Comparison of ENCODE assay signal across 8 mouse cellular contexts in genomic region chr8:70211275-70211674, GRCm38 (mm10). TPM values are rescaled to one million over a fixed set of nuclear protein-coding genes. Genes with fewer than 3 reads are reported as not detected.
DNase-seq lines count a peak whose midpoint lies in the region; ATAC-seq and TF ChIP-seq lines count a peak whose summit lies in the region.

No protein-coding gene starts in this region.

- peak overlapping the region; percentile 57; the same call in 1 of the 2 replicates for H3K9ac ChIP-seq in neural tube, embryonic 11.5 days (ENCODE audit: low read length)
- H3K9ac ChIP-seq in liver, embryonic 11.5 days (ENCODE audit: low read depth, low read length): peak overlapping the region; percentile 79
- peak overlapping the region; percentile 77 for H3K9ac ChIP-seq in stomach, postnatal 0 days (ENCODE audit: low read length)

- TF ChIP-seq CTCF in cerebellum, adult 2 months (IDR thresholded peaks at IDR 0.05; ENCODE audit: borderline replicate concordance, insufficient read depth, low read depth, low read length): no peak
- TF ChIP-seq CTCF in stomach, postnatal 0 days (IDR thresholded peaks at IDR 0.05; ENCODE audit: low read depth): no peak

- no peak for DNase-seq in cerebellum, adult 2 months
- no peak for DNase-seq in cerebellum, adult 18-20 months
- DNase-seq in neural tube, embryonic 11.5 days (ENCODE audit: low spot score): no peak
- no peak for DNase-seq in neural tube, embryonic 10.5 days (ENCODE audit: extremely low spot score, low spot score)
- DNase-seq in liver, embryonic 11.5 days (ENCODE audit: low spot score): no peak
- DNase-seq in stomach, postnatal 0 days (ENCODE audit: low spot score): no peak
- DNase-seq in cerebellum, adult 11 months: no peak

- H3K36me3 ChIP-seq in neural tube, embryonic 11.5 days (ENCODE audit: control insufficient read depth, insufficient read depth, low read length): no peaks in the 10 kb centered on the region
- no peaks in the 10 kb centered on the region for H3K36me3 ChIP-seq in liver, embryonic 11.5 days (ENCODE audit: control insufficient read depth, insufficient read depth, low read length)
- H3K36me3 ChIP-seq in stomach, postnatal 0 days (ENCODE audit: control insufficient read depth, insufficient read depth, low read length): no peaks in the 10 kb centered on the region

- H3K4me3 ChIP-seq in cerebellum, adult 2 months (replicated peaks; ENCODE audit: insufficient read depth, low read depth, low read length): peak overlapping the region; percentile 70
- peak overlapping the region; percentile 57 for H3K4me3 ChIP-seq in neural tube, embryonic 11.5 days (ENCODE audit: low read depth, low read length)
- H3K4me3 ChIP-seq in liver, embryonic 11.5 days (ENCODE audit: low read depth, low read length): peak overlapping the region; percentile 70
- peak overlapping the region; percentile 62 for H3K4me3 ChIP-seq in stomach, postnatal 0 days (ENCODE audit: low read depth, low read length)

- ATAC-seq in neural tube, embryonic 11.5 days (ENCODE audit: insufficient read depth, low FRiP score, low TSS enrichment): no peak
- ATAC-seq in liver, embryonic 11.5 days (replicated peaks; ENCODE audit: low FRiP score): no peak
- ATAC-seq in stomach, postnatal 0 days (ENCODE audit: low FRiP score, low TSS enrichment): no peak
- ATAC-seq in monocyte, adult 5-6 weeks (replicated peaks; ENCODE audit: insufficient number of reproducible peaks, low FRiP score, low TSS enrichment, poor library complexity, severe bottlenecking): no peak

- 55% methylated on average over 1 of the region's 1 CpGs for WGBS in cerebellum, adult 2 months
- WGBS in neural tube, embryonic 11.5 days: 77% methylated on average over 1 of the region's 1 CpGs
- WGBS in liver, embryonic 11.5 days: 87% methylated on average over 1 of the region's 1 CpGs
- 79% methylated on average over 1 of the region's 1 CpGs for WGBS in stomach, postnatal 0 days

- no peak for TF ChIP-seq POLR2A in cerebellum, adult 2 months (IDR thresholded peaks at IDR 0.05; ENCODE audit: borderline replicate concordance, insufficient read depth, low read length)

- H3K9me3 ChIP-seq in neural tube, embryonic 11.5 days (ENCODE audit: control insufficient read depth, low read length): no peaks in the 10 kb centered on the region
- no peaks in the 10 kb centered on the region for H3K9me3 ChIP-seq in liver, embryonic 11.5 days (ENCODE audit: control insufficient read depth, low read length)
- H3K9me3 ChIP-seq in stomach, postnatal 0 days (ENCODE audit: control insufficient read depth, low read length): no peaks in the 10 kb centered on the region

- H3K27ac ChIP-seq in cerebellum, adult 2 months (ENCODE audit: insufficient read depth, low read length): no peak overlapping the region
- no peak overlapping the region for H3K27ac ChIP-seq in neural tube, embryonic 11.5 days (ENCODE audit: low read depth, low read length)
- no peak overlapping the region for H3K27ac ChIP-seq in liver, embryonic 11.5 days (ENCODE audit: low read depth, low read length)
- no peak overlapping the region; the same call in 1 of the 2 replicates for H3K27ac ChIP-seq in stomach, postnatal 0 days (replicated peaks)

- H3K4me1 ChIP-seq in cerebellum, adult 2 months (ENCODE audit: control insufficient read depth, insufficient read depth, low read length): peaks cover 5% of the 10 kb centered on the region
- H3K4me1 ChIP-seq in neural tube, embryonic 11.5 days (ENCODE audit: control insufficient read depth, insufficient read depth, low read length): peaks cover 4% of the 10 kb centered on the region; the same call in 1 of the 2 replicates
- peaks cover 16% of the 10 kb centered on the region for H3K4me1 ChIP-seq in liver, embryonic 11.5 days (replicated peaks; ENCODE audit: control insufficient read depth, insufficient read depth, low read length)
- H3K4me1 ChIP-seq in stomach, postnatal 0 days (replicated peaks; ENCODE audit: control insufficient read depth, insufficient read depth): no peaks in the 10 kb centered on the region

- H3K4me2 ChIP-seq in neural tube, embryonic 11.5 days (ENCODE audit: low read depth): peak overlapping the region; percentile 99
- H3K4me2 ChIP-seq in liver, embryonic 11.5 days: peak overlapping the region; percentile 98
- peak overlapping the region; percentile 96 for H3K4me2 ChIP-seq in stomach, postnatal 0 days (replicated peaks; ENCODE audit: low read depth)

- TF ChIP-seq EP300 in stomach, postnatal 0 days (optimal IDR thresholded peaks at IDR 0.05): no peak

- H3K27me3 ChIP-seq in cerebellum, adult 2 months (ENCODE audit: control insufficient read depth, insufficient read depth, low read length): no peaks in the 10 kb centered on the region
- no peaks in the 10 kb centered on the region for H3K27me3 ChIP-seq in neural tube, embryonic 11.5 days (ENCODE audit: control insufficient read depth, insufficient read depth, low read length)
- H3K27me3 ChIP-seq in liver, embryonic 11.5 days (replicated peaks; ENCODE audit: control insufficient read depth, insufficient read depth, low read length): no peaks in the 10 kb centered on the region
- H3K27me3 ChIP-seq in stomach, postnatal 0 days (ENCODE audit: control insufficient read depth, insufficient read depth, low read length): no peaks in the 10 kb centered on the region

RNA-seq across cellular contexts. Expression of gene Slc25a42, which starts 0.8 kb away (rescaled TPM):
- 45.5 and 46.3 TPM in 2 replicates for polyA plus RNA-seq in cerebellum, adult 2 months (2012; rRNA removed)
- polyA plus RNA-seq in neural tube, embryonic 11.5 days (2014; fragmentation: Nextera tagmentation; extraction: Ambion mirVana): 2.4 TPM in 2 replicates
- polyA plus RNA-seq in liver, embryonic 11.5 days (2014; fragmentation: Nextera tagmentation; extraction: Ambion mirVana): 7.1 and 7.9 TPM in 2 replicates
- 3.1 and 4.5 TPM in 2 replicates for polyA plus RNA-seq in stomach, postnatal 0 days (2015; fragmentation: Nextera tagmentation; extraction: Ambion mirVana)
- 0.32 to 1.4 TPM in 2 of 3 replicates, not detected in the other for total RNA-seq in monocyte, adult 5-6 weeks (2017)

RNA-seq across cellular contexts. Expression of gene Sugp2, which starts 22.8 kb away (rescaled TPM):
- polyA plus RNA-seq in cerebellum, adult 2 months (2012; rRNA removed): 102 and 108 TPM in 2 replicates
- polyA plus RNA-seq in neural tube, embryonic 11.5 days (2014; fragmentation: Nextera tagmentation; extraction: Ambion mirVana): 48.3 and 50.6 TPM in 2 replicates
- polyA plus RNA-seq in liver, embryonic 11.5 days (2014; fragmentation: Nextera tagmentation; extraction: Ambion mirVana): 33.0 and 40.8 TPM in 2 replicates
- polyA plus RNA-seq in stomach, postnatal 0 days (2015; fragmentation: Nextera tagmentation; extraction: Ambion mirVana): 7.8 and 9.0 TPM in 2 replicates
- total RNA-seq in monocyte, adult 5-6 weeks (2017): 14.0 to 47.5 TPM (median 21.6 TPM) in 3 replicates

RNA-seq across cellular contexts. Expression of gene Armc6, which starts 23.0 kb away (rescaled TPM):
- 45.8 and 46.7 TPM in 2 replicates for polyA plus RNA-seq in cerebellum, adult 2 months (2012; rRNA removed)
- 37.9 and 43.2 TPM in 2 replicates for polyA plus RNA-seq in neural tube, embryonic 11.5 days (2014; fragmentation: Nextera tagmentation; extraction: Ambion mirVana)
- polyA plus RNA-seq in liver, embryonic 11.5 days (2014; fragmentation: Nextera tagmentation; extraction: Ambion mirVana): 34.8 and 35.0 TPM in 2 replicates
- 11.9 and 12.9 TPM in 2 replicates for polyA plus RNA-seq in stomach, postnatal 0 days (2015; fragmentation: Nextera tagmentation; extraction: Ambion mirVana)
- total RNA-seq in monocyte, adult 5-6 weeks (2017): 1.7 to 8.4 TPM (median 2.9 TPM) in 3 replicates

RNA-seq across cellular contexts. Expression of gene Tmem161a, which starts 39.1 kb away (rescaled TPM):
- 61.4 and 66.0 TPM in 2 replicates for polyA plus RNA-seq in cerebellum, adult 2 months (2012; rRNA removed)
- polyA plus RNA-seq in neural tube, embryonic 11.5 days (2014; fragmentation: Nextera tagmentation; extraction: Ambion mirVana): 36.4 and 36.8 TPM in 2 replicates
- polyA plus RNA-seq in liver, embryonic 11.5 days (2014; fragmentation: Nextera tagmentation; extraction: Ambion mirVana): 53.1 and 53.4 TPM in 2 replicates
- 38.2 and 40.8 TPM in 2 replicates for polyA plus RNA-seq in stomach, postnatal 0 days (2015; fragmentation: Nextera tagmentation; extraction: Ambion mirVana)
- 4.2 to 14.5 TPM (median 9.0 TPM) in 3 replicates for total RNA-seq in monocyte, adult 5-6 weeks (2017)
